Mouse (Mus musculus) liver, adult 2 months (tissue): ENCODE data around the gene Gm9732. TPM values are rescaled to one million over a fixed set of nuclear protein-coding genes. Genes with fewer than 3 reads are reported as not detected.
"Not testable (repeated sequence)": the region's sequence is repeated elsewhere in the genome, so short reads cannot be mapped to it uniquely, and the experiment has no call there.

Source experiments
- DNase-seq: peaks from one replicate; pipeline ENCODE4 v3.0.0-alpha.2; 2011; ENCODE audit warnings: low read depth, low spot score; ENCODE audit errors: extremely low read depth
- H3K27ac ChIP-seq: fragments of 200-500 bp; replicated peaks from 2 replicates; pipeline ENCODE4 v1.5.1; 2012; ENCODE audit warnings: low read depth, mild to moderate bottlenecking, control low read depth, inconsistent platforms, low read length; ENCODE audit not compliant: insufficient read depth
- H3K27me3 ChIP-seq: fragments of 200-500 bp; 2 replicates; pipeline ENCODE4 v1.6.1; 2012; ENCODE audit warnings: mild to moderate bottlenecking, moderate library complexity, low read length, inconsistent platforms; ENCODE audit not compliant: control insufficient read depth, insufficient read depth
- H3K36me3 ChIP-seq: fragments of 200-500 bp; 2 replicates; pipeline ENCODE4 v1.6.1; 2012; ENCODE audit warnings: low read length, inconsistent platforms; ENCODE audit not compliant: control insufficient read depth, insufficient read depth
- H3K4me1 ChIP-seq: fragments of 200-500 bp; 2 replicates; pipeline ENCODE4 v1.6.1; 2011; ENCODE audit warnings: low read length; ENCODE audit not compliant: control insufficient read depth, insufficient read depth
- H3K4me3 ChIP-seq: fragments of 200-500 bp; 2 replicates; pipeline ENCODE4 v1.5.1; 2011; ENCODE audit warnings: low read depth, mild to moderate bottlenecking, control low read depth, low read length, moderate library complexity; ENCODE audit not compliant: insufficient read depth
- H3K79me2 ChIP-seq: fragments of 200-500 bp; 2 replicates; pipeline ENCODE4 v1.6.1; 2012; ENCODE audit warnings: inconsistent platforms, mild to moderate bottlenecking, low read length, moderate library complexity; ENCODE audit not compliant: control insufficient read depth, insufficient read depth
- H3K9ac ChIP-seq: fragments of 200-500 bp; 2 replicates; pipeline ENCODE4 v1.6.1; 2012; ENCODE audit warnings: low read depth, mild to moderate bottlenecking, control low read depth, inconsistent platforms, low read length
- WGBS: fragments of 180-500 bp; shearing (Covaris S2); methylation state at CpG from one replicate; pipeline ENCODE4 v1.1.7; 2018; 5-methylcytosine and 5-hydroxymethylcytosine counted together
- polyA plus RNA-seq: library from polyadenylated mRNA; depleted of rRNA; stranded (reverse); fragments of >200 nt; gene quantifications from 2 replicates; pipeline ENCODE4 v1.2.3, GENCODE M21; 2012; rRNA removed
- total RNA-seq: library from RNA; depleted of rRNA; stranded (reverse); fragments of >200 nt; gene quantifications from 2 replicates; pipeline ENCODE4 v1.2.3, GENCODE M21; 2014; rRNA removed

Gene Gm9732
- not detected in 2 replicates for total RNA-seq
- not detected in 2 replicates for polyA plus RNA-seq

DNA sequence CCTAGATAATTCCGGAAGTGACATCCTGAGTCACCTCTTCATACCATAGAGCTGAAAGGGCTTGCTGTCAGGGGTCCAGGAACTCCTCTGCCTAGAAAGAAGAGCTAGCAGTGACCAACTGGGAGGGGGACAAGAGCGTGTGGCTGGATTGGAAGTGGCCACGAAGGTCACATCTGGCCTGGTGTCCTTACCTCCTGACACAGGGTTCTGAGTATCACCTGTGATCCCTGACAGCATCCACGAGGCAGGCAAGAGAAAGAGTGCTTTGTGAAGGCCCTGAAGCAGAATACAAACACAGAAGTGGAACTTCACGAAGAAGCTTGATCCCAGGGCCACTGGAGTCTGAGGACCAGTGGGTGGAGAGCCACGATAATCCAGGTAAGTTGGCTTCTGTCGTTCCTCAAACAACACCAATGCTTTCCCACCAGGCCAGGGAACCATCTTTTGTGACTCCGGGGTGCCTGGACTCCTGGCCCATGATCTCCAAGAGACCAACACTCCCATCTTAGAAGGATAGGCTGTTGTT is at the start of gene Gm9732:
Gene Gm9732 (plus strand): TSS at position 51 of the 526 bp plus-strand sequence.
- H3K27me3 ChIP-seq, H3K36me3 ChIP-seq, H3K79me2 ChIP-seq, H3K4me1 ChIP-seq, H3K27ac ChIP-seq, H3K9ac ChIP-seq, DNase-seq, H3K4me3 ChIP-seq: not testable (repeated sequence)
- WGBS, result 70% methylated on average over 8 of the region's 8 CpGs

DNA sequence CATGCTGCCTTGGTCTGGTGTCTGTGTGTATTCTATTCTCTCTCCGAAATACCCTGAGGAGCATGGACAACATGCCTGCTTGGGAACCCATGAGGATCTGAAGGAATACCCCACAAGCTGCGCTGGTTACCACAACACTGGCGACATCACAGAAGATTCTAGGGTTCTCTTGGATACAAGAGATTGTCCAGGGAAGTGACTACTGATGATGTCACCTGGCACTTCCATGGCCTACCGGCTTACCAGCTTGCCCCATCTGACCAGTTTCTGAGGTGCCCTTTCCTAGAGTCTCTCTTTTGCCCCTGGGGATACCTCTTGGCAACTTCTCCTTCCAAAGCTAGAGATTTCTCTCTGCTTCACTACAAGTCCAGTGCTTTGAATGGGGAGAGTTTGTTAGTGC is 39.6 kb upstream of the Gm9732 start, which contains the start of gene Gm8122:
Gene Gm8122 (minus strand): TSS at position 101 of the 400 bp plus-strand sequence.
- not testable (repeated sequence) for DNase-seq, H3K4me1 ChIP-seq, H3K79me2 ChIP-seq, H3K36me3 ChIP-seq, H3K27me3 ChIP-seq, H3K4me3 ChIP-seq, H3K9ac ChIP-seq, H3K27ac ChIP-seq
- 79% methylated on average over 4 of the region's 4 CpGs for WGBS

DNA sequence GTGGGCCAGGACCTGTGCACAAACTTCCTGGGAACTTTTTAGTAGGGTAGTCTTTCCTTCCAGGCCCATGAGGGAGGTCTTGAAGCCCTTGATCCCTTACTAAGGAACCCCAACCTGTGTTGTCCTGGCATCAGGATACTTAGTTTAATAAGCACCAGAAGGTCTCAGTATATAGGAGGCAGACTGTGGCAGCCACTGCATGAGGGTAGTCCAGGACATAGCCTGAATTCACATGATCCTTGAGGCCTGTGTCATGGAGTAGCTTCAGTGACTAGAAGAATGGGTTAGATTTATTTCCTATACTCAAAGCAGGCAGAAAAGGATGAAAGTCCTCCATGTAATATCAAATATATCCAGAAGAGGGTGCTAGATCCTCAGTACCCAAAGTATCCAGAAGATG is 37.1 kb upstream of the Gm9732 start:
- not testable (repeated sequence) for H3K4me3 ChIP-seq, H3K9ac ChIP-seq, H3K4me1 ChIP-seq, H3K36me3 ChIP-seq, H3K27me3 ChIP-seq, H3K79me2 ChIP-seq, DNase-seq, H3K27ac ChIP-seq

DNA sequence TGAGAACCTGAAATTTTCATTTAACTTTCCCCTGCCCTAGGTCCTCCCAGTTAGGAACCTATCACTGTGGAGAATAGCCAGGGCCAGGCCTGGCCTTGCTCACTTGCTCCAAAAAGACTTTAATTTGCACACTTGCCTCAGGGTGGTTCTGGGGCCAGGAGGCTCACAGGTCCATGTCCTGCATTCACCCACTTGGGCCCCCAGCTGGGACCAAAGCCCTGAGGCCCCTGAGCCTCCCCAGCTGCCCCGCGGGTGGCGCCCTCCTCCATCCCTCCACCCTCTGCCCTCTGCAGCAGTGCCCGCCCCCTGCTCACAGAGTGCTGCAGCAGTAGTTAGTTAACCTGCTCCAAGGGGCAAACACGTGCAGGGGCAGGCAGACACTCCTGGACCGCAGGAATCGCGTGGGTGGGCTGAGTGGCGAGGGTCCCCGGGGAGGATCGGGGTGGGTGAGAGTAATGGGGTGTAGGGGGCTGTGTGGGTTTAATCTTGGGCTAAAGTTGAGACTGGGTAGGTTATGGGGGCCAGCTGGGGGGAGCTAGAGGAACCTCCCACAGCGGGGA is 25.1 kb upstream of the Gm9732 start:
- not testable (repeated sequence) for H3K4me1 ChIP-seq, DNase-seq, H3K36me3 ChIP-seq, H3K79me2 ChIP-seq, H3K9ac ChIP-seq, H3K4me3 ChIP-seq, H3K27ac ChIP-seq, H3K27me3 ChIP-seq
- WGBS, result 36% methylated on average over 10 of the region's 12 CpGs

DNA sequence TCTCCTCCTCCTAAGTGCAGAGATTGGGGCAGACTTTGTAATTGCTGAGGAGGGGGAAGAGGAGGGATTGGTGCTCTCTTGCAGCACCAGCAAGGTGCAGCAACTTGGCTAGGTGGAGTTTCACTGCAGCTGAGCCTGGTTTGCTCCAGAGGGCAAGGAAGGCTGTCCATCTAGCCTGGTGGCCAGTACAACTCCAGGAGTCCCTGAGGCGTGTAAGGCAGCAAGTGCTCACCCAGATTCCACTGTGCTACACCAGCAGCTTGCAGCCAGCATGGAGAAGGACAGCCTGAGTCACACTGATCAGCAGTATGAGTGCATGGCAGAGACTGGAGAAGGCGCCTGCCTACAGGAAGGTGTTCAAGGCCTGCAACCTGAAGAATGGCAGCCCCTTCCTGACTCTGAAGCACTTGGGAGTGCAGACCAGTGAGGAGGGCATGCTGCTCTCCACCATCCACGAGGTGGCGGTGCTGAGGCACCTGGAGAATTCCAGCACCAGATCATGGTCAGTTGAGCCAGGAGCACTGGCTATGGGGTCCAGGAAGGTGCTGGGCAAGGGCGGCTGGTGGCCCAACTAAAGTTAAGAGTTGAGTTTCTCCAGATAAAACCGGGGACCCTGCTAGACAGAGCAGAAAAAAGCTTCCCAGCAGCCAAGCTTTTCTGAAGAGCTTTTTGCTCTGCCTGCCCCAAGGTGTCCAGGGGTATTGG is 24.1 kb upstream of the Gm9732 start:
- WGBS, result 29% methylated on average over 5 of the region's 6 CpGs
- DNase-seq, H3K9ac ChIP-seq: not testable (repeated sequence)

DNA sequence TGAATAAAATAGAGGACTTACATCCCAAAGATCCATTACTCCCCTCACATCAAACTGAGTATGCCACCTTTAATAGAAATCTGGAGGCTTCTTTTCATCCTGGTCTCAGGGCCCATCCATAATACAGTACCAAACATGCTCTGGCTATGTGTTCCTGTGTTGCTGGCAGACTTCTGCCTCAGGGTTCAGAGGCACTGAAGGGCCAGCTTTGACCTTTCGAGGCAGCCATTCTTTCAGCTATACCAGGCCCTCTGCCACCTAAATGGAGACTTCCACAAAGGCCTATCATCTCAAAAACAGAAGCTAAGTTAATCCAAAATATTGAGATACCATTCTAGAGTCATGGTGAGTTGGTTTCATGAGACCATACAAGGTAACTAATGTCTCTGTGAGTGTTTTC is 18.3 kb upstream of the Gm9732 start:
- not testable (repeated sequence) for H3K36me3 ChIP-seq, H3K4me1 ChIP-seq, H3K27ac ChIP-seq, H3K79me2 ChIP-seq, H3K9ac ChIP-seq, DNase-seq, H3K27me3 ChIP-seq, H3K4me3 ChIP-seq
- 58% methylated on average over 1 of the region's 1 CpGs for WGBS

More for the DNA sequence above, 24.1 kb upstream of the Gm9732 start:
- H3K27me3 ChIP-seq, H3K4me3 ChIP-seq, H3K4me1 ChIP-seq, H3K27ac ChIP-seq, H3K36me3 ChIP-seq, H3K79me2 ChIP-seq: not testable (repeated sequence)

DNA sequence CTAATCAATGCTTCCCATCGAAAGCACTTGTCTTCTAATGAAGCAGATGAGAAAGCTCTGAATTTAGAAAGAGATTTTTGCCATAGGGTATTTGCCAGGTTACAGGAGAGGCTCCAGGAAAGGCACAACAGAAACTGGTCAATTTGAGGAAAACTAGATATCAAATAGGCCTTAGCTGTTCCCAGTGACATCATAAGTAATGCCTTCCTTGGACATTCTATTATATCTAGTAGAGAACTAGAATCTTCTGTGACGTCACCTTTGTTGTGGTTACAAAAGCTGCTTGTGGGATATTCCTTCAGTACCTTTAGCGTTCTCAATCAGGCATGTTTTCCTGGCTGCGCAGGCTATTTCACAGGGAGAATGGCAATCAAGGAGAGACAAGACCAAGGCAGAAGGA is 16.5 kb upstream of the Gm9732 start, which contains the start of gene Gm8126:
Gene Gm8126 (plus strand): TSS at position 301 of the 400 bp plus-strand sequence.
- not testable (repeated sequence) for H3K27ac ChIP-seq, H3K27me3 ChIP-seq, H3K36me3 ChIP-seq, H3K79me2 ChIP-seq, H3K4me3 ChIP-seq, H3K4me1 ChIP-seq, DNase-seq, H3K9ac ChIP-seq
- WGBS, result 80% methylated on average over 3 of the region's 4 CpGs

DNA sequence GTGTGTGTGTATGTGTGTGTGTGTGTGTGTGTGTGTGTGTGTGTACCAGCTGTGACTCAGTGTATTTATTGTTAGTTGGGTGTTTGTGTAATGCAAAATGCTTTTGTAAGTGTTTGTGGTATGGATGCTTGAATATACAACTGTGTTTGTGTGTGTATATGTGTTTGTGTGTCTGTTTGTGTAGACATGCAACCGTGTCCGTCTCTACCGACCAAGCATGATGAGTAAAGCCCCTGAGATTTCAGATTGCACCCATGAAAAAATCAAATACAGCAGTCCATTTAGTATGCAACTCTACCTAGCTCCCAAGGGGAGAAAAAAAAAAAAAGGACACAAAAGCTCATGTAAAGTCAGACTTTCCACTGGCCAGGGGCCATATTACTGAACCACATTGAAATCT is 11.4 kb upstream of the Gm9732 start:
- H3K36me3 ChIP-seq, H3K9ac ChIP-seq, H3K4me1 ChIP-seq, H3K27ac ChIP-seq, H3K4me3 ChIP-seq, H3K79me2 ChIP-seq, H3K27me3 ChIP-seq, DNase-seq: not testable (repeated sequence)
- 88% methylated on average over 3 of the region's 3 CpGs for WGBS

DNA sequence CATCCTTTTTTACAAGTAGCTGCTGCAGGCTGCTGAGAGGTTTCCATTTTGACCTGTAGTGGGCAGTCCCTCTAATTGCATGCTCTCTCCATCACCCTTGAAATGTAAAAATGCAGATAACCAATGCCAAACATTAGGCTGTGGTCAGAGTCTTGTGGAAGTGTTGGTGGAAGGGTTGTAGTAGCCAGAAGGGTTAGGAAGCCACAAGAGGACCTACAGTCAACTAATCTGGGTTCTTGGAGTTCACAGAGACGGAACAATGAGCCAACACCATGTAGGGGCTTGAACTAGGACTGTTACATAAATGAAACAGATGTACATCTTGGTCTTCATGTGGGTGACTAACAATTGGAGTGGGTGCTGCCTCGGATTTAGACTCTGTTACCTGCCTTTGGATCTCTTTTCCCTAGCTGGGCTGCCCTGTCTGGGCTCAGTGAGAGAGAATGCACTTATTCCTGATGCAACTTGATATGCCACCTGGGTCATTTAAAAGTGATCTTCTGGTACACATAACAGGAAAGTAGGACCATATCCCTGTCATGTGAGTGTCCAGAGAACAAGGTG is 6.2 kb upstream of the Gm9732 start:
- H3K27me3 ChIP-seq, H3K4me3 ChIP-seq, H3K4me1 ChIP-seq, H3K27ac ChIP-seq, H3K9ac ChIP-seq, H3K36me3 ChIP-seq, H3K79me2 ChIP-seq, DNase-seq: not testable (repeated sequence)
- WGBS, result 34% methylated on average over 2 of the region's 2 CpGs
